Mouse (Mus musculus): ENCODE measurements around the gene Mkrn1.
A peak's percentile ranks its signal among the peaks of the same experiment; 100 is the strongest.

Mkrn1 gene

DNA sequence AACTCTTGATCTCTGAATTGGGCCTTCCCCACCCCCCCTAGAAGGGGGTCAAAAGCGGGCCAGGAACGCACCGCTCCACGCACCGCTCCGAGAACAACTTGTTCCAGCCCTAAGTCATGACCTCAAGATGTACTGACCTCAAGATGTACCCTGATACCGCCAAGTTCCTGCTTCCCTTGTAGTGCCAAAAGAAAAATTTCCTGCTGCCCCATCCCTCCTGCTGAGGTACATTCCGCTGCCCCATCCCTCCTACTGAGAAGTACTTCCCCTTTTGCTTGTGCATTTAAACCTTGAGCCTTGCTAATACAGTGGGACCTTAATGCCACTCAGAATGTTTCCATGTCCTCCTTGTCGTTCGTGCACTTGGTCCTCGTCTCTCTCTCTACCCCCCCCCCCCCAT lies 10.5 kb upstream of the Mkrn1 start:
- peak; percentile 98 for DNase-seq (ENCODE audit: low read depth, low spot score)

DNA sequence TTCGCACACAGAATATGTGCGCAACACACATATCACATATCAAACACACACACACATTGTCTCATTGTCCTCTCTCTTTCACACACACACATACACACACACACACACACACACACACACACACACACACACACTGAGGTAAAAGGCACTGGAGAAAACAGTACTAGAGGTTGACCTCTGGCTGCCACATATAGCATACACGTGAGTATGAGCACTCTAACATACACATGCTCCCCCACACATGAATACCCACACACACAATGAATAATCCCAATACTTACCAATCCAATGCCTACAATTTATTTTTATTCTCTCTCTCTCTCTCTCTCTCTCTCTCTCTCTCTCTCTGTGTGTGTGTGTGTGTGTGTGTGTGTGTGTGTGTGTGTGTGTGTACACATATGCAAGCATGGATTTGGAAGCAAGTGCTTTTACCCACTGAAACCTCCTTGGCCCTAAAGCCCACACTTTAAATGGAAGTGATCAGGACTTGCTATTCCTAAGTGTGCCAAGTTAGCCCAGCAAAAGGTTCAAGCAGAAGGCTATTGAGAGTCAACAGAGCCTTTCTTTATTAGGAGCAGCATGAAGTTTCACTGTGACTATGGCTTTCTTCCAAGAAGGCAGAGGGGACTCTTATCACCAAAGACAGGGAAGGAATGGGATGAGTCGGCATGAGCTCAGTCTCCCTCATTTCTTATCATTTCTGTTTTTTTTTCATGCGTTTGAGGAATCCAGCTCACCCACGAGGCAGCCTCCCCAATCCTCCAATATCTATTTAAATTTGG lies 8.9 kb upstream of the Mkrn1 start:
- DNase-seq (ENCODE audit: low read depth, low spot score): no peak

DNA sequence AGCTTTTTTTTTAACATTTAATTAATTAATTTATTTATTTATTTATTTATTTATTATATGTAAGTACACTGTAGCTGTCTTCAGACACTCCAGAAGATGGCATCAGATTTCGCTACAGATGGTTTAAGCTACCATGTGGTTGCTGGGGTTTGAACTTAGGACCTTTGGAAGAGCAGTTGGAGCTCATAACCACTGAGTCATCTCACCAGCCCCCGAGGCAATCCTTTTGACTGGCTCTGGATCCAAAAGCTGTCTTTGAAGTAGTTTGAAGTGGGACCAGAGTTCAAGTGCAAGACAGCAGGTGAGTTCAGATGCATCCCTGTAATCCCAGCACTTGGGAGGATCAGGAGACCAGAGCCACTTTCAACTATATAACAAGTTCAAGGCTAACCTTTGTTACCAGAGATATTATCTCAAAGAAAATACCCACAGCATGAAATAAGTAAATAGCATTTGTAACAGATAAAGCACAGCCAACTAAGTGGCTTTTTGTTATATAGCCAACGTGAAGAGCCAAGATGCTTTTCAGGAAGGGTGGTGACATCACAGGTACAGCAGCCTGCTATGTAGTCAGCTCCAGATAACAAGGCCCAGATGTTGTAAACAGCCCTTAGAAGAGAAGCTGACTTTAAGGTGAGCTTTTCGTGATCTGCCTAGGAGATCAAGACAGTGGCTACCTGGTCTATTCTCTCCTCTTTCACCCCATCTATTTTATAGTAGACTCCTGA lies 7.2 kb upstream of the Mkrn1 start:
- peak; percentile 70 for DNase-seq (ENCODE audit: low read depth, low spot score)

DNA sequence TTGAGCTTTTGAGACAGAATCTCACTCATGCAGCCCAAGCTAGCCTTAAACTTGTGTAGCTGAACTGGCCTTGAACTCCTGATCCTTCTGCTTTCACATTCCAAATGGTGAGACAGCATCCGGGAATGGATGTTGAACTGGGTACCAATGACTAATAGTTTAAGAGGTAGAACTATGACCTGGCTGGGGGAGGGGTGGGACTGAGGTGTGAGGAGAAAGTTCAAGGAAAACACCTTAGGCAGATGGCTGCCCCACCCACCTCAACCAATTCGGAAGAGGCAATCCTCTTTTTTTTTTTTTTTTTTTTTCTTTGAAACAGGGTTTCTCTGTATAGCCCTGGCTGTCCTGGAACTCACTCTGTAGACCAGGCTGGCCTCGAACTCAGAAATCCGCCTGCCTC lies 6.5 kb upstream of the Mkrn1 start:
- DNase-seq (ENCODE audit: low read depth, low spot score): peak; percentile 99

DNA sequence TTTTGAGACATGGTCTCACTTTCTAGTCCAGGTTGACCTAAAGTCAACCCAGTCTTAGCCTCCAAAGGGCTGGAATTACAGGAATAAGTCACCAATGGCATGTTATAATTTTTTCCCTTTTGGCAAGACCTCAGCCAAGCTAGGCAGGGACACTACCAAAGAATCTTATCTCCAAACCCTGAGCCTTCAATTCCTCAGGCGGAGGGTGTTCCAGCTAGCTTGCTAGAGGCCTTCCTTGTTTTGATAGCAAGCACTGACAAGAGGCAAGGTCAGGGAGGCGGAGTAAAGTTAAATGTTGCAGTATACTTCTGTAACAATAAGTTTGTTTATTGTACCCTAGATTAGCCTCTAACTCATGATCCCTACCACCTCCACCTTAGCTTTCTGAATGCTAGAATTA lies 4.9 kb upstream of the Mkrn1 start:
- no peak for DNase-seq (ENCODE audit: low read depth, low spot score)

DNA sequence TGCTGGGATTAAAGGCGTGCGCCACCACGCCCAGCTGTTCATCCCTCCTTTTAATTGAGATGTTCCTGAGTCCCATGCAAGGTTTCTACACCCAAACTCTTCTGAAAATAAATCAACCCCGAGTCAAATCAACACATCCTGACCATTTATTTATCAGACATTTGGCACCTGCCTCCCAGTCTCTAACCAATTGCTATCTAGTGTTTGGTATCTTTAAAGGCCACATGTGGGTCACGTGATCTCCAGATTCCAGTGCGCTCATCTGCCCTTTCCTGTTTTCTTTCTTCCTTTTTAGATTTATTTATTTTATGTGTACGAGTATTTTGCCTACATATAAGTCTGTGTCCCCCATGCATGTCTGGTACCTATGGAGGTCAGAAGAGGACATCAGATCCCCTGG lies 3.4 kb upstream of the Mkrn1 start:
- peak; percentile 49 for DNase-seq (ENCODE audit: low read depth, low spot score)

DNA sequence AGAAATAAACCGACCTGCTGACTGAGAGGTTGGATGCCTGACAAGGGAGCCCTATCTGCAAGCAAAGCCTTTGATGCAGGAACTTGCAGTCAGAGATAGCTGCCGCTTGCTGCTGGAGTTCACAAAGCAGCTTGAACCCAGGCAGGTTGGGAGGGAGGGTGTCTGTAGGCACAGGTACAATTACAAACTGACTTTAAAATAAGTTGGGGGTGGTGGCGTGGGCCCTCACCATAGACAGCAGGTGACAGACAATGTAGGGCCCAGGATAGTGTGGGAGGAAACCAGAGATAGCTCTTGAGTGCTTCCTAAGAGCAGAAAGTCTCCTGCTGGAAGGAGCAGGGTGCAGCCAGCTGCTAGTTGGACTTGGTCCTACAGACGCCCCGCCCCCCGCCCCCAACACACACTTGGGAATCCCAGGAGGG lies 2.9 kb upstream of the Mkrn1 start:
- DNase-seq (ENCODE audit: low read depth, low spot score): peak; percentile 80

DNA sequence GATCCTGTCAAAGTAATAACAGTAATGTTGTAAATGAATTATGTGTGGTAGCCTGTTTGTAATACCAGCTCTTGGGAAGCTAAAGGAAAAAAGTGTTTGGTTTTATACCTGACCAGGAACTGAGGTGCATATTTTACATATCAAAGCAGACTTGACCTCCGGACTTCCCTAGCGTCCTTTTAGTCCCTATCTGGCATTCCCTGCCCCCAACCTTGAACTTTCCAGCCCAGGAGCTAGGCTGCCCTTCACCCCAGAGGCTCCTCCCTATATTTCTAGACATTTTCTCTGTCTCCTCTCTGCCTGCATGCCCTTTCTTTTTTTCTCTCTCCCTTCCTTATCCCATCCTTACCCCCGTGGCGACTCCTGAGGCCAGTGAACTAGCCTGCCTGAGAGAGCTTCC lies 605 bp upstream of the Mkrn1 start:
- peak; percentile 95 for DNase-seq (ENCODE audit: low read depth, low spot score)

DNA sequence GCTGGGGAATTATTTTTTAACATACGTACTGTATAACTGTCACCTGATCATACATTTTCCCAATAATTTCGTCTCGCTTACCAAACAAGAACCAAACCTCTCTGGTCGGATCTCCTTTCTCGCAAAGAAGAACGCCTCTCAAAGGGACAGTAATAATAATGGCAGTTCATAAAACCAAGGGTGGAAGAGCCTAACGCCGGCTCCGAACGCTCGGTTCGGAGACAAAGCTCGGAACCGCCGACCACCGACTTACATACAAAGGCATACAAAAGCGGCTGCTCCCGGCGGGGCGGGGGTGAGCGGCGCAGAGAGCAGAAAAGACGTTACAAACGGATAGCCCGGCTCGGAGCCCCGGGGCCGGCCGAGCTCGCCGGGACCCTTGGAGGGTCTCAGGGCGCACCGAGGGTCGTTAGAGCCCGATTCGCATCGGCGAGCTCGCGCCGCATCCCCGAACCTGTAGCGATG lies 844 bp downstream of the Mkrn1 start:
- DNase-seq (ENCODE audit: low read depth, low spot score): peak; percentile 50

DNA sequence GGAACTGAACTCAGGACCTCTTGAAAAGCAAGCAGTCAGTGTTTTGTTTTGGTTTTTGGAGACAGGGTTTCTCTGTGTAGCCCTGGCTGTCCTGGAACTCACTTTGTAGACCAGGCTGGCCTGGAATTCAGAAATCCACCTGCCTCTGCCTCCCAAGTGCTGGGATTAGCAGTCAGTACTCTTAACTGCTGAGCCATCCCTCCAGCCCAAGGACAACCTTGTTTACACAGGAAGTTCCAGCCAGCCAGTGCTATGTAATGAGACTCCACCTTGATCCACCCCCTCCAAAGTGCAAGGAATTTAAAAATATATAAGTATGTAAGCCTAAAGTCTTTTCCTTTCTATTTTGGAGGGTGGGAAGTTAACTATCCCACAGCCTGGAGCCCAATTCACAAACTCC lies 3.6 kb downstream of the Mkrn1 start:
- peak; percentile 82 for DNase-seq (ENCODE audit: low read depth, low spot score)

DNA sequence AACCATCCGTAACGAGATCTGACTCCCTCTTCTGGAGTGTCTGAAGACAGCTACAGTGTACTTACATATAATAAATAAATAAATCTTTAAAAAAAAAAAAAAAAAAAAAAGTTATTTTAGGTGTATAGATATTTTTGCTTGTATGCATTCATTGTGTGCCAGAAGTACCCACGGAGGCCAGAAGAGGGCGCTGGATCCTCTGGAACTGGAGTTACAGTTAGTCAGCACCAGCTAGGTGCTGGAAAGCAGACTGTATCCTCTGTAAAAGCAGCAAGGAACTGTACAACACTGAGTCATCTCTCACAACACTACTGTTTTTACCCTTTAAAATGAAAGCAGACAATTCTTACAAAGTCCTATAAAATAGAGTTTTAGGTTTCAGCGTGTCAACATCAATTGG lies 4.5 kb downstream of the Mkrn1 start:
- peak; percentile 91 for DNase-seq (ENCODE audit: low read depth, low spot score)

DNA sequence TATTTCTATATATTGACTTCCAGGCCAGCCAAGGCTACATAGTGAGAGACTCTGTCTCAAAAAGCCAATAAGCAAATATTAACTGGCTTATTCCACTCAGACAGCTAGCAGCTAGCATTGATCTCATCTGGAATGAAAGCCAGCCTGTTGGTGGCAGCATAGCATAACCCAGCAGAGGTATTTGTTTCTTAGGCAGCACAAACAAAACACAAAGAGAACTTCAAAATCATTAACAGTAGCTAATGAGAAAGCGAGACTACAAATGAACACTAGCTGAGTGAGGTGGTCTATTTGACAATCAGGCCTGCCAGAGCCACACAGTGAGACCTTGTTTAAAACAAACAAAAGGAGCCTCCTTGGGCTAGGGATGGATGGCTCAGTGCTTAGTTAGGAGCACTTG lies 6.2 kb downstream of the Mkrn1 start:
- DNase-seq (ENCODE audit: low read depth, low spot score): peak; percentile 59

DNA sequence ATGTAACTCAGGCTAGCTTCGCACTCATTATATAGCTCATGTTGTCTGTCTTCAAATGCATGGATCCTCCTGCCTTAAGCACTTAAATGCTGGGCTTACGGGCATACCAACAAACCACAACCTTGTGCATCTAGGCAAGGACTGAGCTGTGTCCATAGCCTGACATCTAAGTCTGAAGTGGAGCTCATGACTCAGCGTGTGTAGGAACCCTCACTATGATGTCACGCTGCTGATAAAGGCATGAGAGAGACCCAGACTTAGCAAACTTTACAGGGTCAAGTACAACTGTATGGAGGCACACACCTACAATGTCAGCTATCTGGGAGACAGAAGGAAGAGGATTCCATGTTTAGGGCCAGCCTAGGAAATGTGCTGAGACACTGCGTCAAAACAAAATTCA lies 13.8 kb downstream of the Mkrn1 start:
- DNase-seq (ENCODE audit: low read depth, low spot score): peak; percentile 40

DNA sequence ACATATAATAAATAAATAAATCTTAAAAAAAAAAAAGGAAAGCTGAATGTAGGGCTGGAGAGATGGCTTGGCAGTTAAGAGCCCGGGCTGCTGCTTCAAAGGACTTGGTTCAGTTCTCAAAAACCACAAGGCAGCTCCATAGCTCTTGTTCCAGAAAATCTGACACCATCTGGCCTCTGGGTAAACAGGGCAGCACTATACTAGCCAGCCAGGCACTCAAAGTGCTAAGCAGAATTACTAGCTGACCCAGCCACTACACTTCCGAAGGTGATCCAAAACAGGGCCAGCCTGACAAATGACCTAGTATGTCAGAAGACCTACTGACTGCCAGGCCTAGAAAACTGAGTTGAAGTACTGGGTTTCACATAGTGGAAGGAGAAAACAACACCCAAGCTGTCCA lies 17.1 kb downstream of the Mkrn1 start:
- no peak for DNase-seq (ENCODE audit: low read depth, low spot score)

DNA sequence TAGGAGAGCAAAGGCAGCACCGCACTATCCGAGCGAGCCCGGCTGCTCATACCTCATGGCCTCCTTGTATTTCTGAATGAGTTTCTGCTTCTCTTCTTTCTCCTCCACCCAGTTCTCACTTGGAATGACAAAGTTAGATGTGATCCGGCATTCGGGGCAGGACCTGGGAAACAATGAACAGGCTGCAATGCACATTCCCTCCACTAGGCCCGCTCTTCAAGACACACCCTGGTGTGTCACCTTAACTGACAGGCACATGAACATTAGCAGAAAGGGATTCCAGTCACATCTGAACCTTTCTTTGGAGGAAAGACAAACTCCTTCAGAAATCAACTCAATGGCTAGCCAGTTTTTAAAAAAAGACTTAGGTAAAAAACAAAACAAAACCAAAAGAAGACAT lies 19.9 kb downstream of the Mkrn1 start:
- DNase-seq (ENCODE audit: low read depth, low spot score): peak; percentile 98

DNA sequence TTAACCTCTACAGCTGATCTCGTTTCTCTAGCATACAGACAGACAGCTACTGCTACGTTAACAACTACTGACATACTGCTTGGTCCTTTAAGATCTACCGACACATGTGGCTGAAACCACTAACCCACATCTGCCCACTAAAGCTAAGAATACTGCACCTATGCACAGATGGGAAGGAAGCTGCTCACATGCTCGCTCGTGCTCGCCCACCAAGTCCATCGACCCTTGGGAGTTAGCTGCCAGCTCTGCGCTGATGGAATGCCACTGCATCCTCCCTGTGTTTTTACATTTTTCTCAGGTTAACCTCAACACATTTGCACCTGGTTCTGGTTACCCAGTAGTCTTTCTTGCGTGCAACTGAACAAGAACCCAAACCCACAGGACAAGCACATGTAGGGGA lies 21.9 kb downstream of the Mkrn1 start:
- DNase-seq (ENCODE audit: low read depth, low spot score): peak; percentile 39

DNA sequence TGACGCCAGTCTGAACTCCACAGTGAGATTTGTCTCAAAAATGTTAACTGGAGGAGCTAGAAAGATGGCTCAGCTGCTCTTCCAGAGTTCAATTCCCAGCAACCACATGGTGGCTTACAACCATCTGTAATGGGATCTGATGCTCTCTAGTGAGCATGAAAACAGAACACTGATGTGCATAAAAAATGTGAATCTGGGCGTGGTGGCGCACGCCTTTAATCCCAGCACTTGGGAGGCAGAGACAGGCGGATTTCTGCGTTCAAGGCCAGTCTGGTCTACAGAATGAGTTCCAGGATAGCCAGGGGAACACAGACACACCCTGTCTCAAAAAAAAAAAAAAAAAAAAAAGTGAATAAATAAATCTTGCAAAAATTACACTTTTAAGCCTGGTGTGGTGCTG lies 23.2 kb downstream of the Mkrn1 start:
- peak; percentile 74 for DNase-seq (ENCODE audit: low read depth, low spot score)

DNA sequence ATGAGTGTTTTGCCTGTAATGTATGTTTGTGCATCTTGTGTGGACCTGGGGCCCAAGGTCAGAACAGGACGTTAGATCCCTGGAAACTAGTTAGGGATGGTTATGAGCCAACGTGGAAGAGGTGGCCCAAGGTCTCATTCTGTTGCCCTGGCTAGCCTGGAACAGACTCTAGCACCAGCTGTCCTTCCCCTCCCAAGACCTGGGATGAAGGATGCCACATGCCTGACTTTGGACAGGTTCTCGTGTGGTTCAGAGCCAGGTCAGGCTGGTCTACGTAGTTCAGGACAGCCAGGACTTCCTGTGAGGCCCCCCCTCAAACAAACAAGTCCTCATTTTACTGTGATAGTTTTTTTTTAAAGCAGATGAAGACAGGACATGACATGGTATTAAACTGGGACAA lies 24.3 kb downstream of the Mkrn1 start:
- DNase-seq (ENCODE audit: low read depth, low spot score): no peak

DNA sequence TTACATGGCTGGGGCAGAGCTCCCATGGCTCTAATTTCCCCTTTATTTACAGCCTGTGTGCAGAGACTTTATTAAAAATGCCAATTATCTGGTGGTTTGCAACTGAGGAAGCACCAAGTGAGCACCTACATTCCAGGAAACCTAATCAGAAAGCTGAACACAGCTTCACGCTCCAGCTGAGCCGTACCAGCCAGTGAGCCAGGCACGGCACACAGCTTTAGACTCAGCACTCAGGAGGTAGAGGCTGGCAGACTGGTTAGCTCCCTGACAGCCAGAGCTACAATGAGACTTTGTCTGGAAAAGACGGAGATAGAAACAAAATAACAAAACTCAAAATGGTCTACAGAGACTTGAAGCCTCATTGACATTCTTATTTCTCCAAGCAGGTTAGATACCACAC lies 24.8 kb downstream of the Mkrn1 start:
- peak; percentile 47 for DNase-seq (ENCODE audit: low read depth, low spot score)

DNA sequence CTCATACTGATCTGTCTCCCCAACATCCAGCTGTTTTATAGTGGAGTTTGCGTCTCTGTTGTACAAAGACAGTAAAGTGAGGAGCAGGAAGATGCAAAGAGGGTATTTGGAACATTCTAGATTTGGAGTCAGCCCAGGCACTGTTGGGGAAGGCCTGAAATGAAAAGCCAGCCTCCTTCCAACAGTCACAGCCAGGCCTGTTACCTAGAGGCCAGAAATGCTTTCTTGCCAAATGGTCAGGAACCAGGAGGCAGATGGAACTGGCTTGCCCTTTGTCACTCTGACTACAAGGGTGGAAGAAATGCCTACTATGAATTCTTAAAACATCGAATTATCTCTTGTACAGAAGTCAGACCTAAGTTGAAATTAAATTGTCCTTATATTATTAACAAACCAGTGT lies 30.3 kb downstream of the Mkrn1 start:
- DNase-seq (ENCODE audit: low read depth, low spot score): no peak

DNA sequence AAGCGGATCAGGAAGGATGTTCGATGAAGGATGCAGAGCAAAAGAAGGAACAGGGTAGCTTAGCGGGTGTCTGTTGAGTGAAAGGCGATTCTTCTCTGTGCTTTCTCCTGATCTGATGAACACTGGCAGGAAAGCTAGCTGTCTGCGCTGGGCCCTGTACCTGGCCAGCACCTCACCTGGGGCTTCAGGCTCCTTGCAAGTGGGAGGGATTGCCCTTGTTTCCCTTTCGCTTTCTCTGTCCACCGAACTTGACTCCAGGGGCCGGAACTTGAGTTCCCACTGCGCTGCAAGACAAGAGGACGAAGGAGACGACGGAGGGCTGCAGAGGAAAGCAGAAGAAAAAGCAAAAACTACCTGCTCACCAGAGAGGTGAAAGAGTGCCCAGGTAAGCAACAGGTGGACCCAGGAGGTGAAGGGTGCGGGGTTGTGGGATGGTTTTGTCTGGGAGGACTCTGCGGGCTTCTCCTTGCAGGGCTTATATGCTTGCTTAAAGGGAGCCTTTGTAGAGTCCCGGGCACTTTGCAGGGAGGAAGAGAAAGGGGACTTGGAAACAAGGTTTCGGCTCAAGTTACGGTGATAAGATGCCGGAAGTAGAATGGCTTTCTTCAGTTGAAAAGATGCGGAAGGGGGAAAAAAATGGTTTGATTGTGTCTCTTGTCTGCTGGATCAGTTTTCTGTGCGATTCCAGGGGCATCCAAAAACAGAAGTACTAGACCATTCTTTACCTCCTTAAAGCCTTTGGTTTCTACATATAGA lies 39.0 kb downstream of the Mkrn1 start, which contains the start of gene Rab19:
Gene Rab19, plus strand, starts transcription at position 51 of the 756 bp plus-strand sequence.
- peak; percentile 41 for DNase-seq (ENCODE audit: low read depth, low spot score)

DNA sequence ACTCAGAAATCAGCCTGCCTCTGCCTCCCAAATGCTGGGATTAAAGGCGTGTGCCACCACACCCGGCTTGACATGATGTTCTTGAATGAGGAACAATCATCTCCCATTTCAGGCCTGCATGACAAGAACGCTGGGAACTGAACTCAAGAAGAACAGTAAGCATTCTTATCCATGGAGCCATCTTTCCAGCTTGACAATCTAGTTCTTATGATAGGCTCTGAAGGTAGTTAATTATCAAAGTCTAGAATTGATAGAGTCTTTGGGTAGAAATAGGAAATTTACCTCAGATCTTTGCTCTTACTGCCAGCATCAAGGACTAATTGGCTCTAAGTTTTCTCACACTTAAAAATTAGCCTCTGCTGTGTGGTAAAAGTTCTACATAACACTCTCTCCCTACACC lies 40.0 kb downstream of the Mkrn1 start:
- no peak for DNase-seq (ENCODE audit: low read depth, low spot score)

Data from R1 (cell line).